Mouse (Mus musculus) layer of hippocampus, adult 9-11 months (tissue): Measurements from ENCODE around the gene Tmem252.

Source experiments
- DNase-seq: peaks from one replicate; pipeline ENCODE4 v3.0.0; 2022

Gene Tmem252

GRCm38 (mm10) chr19:24673762-24674161, at the start of gene Tmem252:
TSS of gene Tmem252 (plus strand) at chr19:24674008.
- no peak for DNase-seq

- DNase-seq = no peak
Measured at GRCm38 (mm10) chr19:24628049-24628448, 45.8 kb upstream of the Tmem252 start.

GRCm38 (mm10) chr19:24633008-24633407, 40.8 kb upstream of the Tmem252 start:
- DNase-seq = no peak

- DNase-seq = peak; percentile 61
Measured at GRCm38 (mm10) chr19:24634602-24635001, 39.2 kb upstream of the Tmem252 start.

GRCm38 (mm10) chr19:24636616-24637015, 37.2 kb upstream of the Tmem252 start:
- DNase-seq = peak; percentile 47

GRCm38 (mm10) chr19:24637988-24638387, 35.8 kb upstream of the Tmem252 start:
- DNase-seq = no peak

GRCm38 (mm10) chr19:24640982-24641381, 32.8 kb upstream of the Tmem252 start:
- no peak for DNase-seq

GRCm38 (mm10) chr19:24644971-24645370, 28.8 kb upstream of the Tmem252 start:
- DNase-seq = no peak

- DNase-seq = no peak
Measured at GRCm38 (mm10) chr19:24646162-24646829, 27.5 kb upstream of the Tmem252 start.

- DNase-seq = no peak
Measured at GRCm38 (mm10) chr19:24648016-24648415, 25.8 kb upstream of the Tmem252 start.

- no peak for DNase-seq
Measured at GRCm38 (mm10) chr19:24650428-24650827, 23.4 kb upstream of the Tmem252 start.

- no peak for DNase-seq
Measured at GRCm38 (mm10) chr19:24651595-24651994, 22.2 kb upstream of the Tmem252 start.

GRCm38 (mm10) chr19:24652342-24653019, 21.3 kb upstream of the Tmem252 start:
- no peak for DNase-seq

- no peak for DNase-seq
Measured at GRCm38 (mm10) chr19:24653230-24653799, 20.5 kb upstream of the Tmem252 start.

- DNase-seq = no peak
Measured at GRCm38 (mm10) chr19:24656981-24657380, 16.8 kb upstream of the Tmem252 start.

GRCm38 (mm10) chr19:24662346-24662745, 11.5 kb upstream of the Tmem252 start:
- DNase-seq = no peak

GRCm38 (mm10) chr19:24665771-24666170, 8.0 kb upstream of the Tmem252 start:
- peak; percentile 63 for DNase-seq

GRCm38 (mm10) chr19:24667527-24667926, 6.3 kb upstream of the Tmem252 start:
- no peak for DNase-seq

- no peak for DNase-seq
Measured at GRCm38 (mm10) chr19:24671571-24671970, 2.2 kb upstream of the Tmem252 start.

GRCm38 (mm10) chr19:24672366-24672960, 1.3 kb upstream of the Tmem252 start:
- DNase-seq = no peak

GRCm38 (mm10) chr19:24673331-24673730, 477 bp upstream of the Tmem252 start:
- no peak for DNase-seq

- DNase-seq = no peak
Measured at GRCm38 (mm10) chr19:24676429-24676828, 2.6 kb downstream of the Tmem252 start.

- peak; percentile 35 for DNase-seq
Measured at GRCm38 (mm10) chr19:24677242-24677984, 3.6 kb downstream of the Tmem252 start.
